Mouse (Mus musculus) kidney, adult 8-10 months (tissue): Measurements from ENCODE around the gene Grxcr1.

ENCODE experiments used
- DNase-seq, 2 experiments: peaks; one replicate each; pipeline ENCODE4 v3.0.0; 2022

Gene Grxcr1

GRCm38 (mm10) chr5:68097665-68098624 lies 66.3 kb downstream of the Grxcr1 start:
- DNase-seq: no peak

GRCm38 (mm10) chr5:68112430-68113036 lies 80.9 kb downstream of the Grxcr1 start:
- no peak for DNase-seq

GRCm38 (mm10) chr5:68120880-68121279 lies 89.2 kb downstream of the Grxcr1 start:
- DNase-seq: no peak

- no peak for DNase-seq
Observed at GRCm38 (mm10) chr5:68122883-68123282, 91.2 kb downstream of the Grxcr1 start.

GRCm38 (mm10) chr5:68125478-68125877 lies 93.8 kb downstream of the Grxcr1 start:
- DNase-seq: no peak

DNA sequence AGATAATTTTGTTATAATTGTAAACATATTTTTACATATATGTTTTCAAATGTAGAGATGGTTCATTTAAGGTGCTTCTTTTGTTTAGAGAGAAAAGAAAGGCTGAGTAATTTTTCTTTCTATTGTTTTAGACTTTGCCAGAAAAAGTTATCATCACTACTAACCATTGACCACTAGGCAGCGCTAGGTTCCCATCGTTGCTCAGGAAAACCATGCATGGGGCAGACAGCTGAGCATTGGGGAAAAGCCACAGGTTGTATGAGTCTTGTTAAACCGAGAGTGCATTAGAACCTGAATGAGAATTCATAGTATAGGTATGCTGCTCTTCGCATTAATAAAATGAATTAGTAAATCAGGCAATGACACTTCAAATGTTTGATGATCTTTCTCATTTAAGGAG lies 96.8 kb downstream of the Grxcr1 start:
- DNase-seq: no peak

DNA sequence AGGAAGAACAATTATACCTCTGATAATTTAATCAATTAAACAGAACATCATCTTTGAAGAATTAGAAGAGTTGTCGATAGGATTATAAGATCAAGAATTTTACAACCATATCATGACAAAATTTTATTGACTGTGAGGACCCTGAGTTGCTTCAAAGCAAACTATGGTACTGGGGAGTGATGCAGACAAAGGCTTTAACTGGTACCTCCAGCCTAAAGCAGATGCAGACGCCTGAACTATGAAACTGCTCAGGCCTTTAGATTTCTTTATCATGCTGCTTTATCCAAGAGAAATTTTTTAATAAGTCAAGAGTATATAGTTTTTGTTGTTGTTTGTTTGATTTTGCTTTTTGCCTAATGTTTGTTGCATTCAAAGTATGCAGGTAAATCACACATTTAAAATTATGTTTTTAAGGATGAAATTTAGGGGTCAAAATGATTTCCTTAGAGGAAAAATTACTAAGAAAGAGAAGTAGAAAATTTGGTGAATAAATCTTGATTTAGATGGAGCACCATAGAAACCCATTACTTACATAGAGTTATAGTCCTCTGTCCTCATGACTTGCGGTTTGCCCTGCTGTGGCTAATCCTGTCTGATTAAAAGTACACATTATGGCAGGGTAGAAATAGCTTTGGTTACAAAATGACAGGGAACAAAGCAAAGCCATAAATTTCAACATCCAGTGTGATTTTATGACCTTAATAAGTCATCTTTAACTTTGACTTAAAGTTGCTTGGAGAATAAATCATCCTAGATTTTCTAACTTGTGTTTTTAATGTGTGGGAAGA lies 97.4 kb downstream of the Grxcr1 start:
- no peak for DNase-seq

DNA sequence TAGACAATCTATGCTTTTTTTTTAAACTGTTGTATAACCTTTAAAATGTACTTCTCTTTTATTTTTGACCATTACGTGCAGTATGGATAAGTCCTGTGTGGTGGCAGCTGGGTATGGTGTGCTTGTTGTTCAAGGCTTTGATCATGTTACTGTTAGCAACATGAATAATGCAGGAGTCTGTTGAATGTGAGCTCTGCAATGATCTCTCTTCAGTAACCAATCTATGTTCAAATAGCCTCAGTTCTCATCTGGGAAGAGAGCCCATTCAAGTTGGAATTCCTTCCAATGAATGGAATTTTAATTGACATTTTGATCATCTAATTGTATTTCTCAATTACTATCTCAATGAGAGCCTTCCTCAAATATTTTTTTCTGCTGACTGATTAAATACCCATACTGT lies 115.2 kb downstream of the Grxcr1 start:
- no peak for DNase-seq

GRCm38 (mm10) chr5:68149946-68150345 lies 118.3 kb downstream of the Grxcr1 start:
- no peak for DNase-seq

- no peak for DNase-seq
Observed at GRCm38 (mm10) chr5:68150347-68151043, 118.9 kb downstream of the Grxcr1 start.

GRCm38 (mm10) chr5:68162503-68162902 lies 130.9 kb downstream of the Grxcr1 start:
- no peak for DNase-seq

DNA sequence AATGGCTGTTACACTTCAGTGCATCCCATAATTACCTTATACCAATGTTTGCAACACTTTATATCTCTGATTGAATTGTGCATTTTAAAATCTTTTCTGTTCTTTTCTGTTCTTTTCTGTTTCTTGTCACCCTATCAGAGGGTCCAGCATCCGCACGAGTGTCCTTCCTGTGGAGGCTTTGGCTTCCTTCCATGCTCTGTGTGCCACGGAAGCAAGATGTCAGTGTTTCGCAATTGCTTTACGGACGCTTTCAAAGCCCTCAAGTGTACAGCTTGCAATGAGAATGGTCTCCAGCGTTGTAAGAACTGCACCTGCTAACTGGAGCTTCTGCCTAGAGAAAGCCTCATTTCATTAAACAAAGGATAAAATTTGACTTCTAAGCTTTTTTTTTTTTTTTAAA lies 134.3 kb downstream of the Grxcr1 start:
- DNase-seq: no peak
